Mouse (Mus musculus) hindbrain, embryonic 11.5 days (tissue): ENCODE measurements at regions not wholly inside any gene's neighbourhood (a gene's known extent, or its start where the extent isn't known, plus 50 kb on each side); places are given as distances from the start of the nearest gene placed in this dataset.

Experiments
- ATAC-seq: fragments of 200-750 bp; cut with Nextera tagmentation; 2 replicates; pipeline ENCODE4 v1.8.0; 2017; ENCODE audit warnings: mild to moderate bottlenecking, moderate TSS enrichment, moderate library complexity; ENCODE audit not compliant: low FRiP score
- DNase-seq: peaks from one replicate; pipeline ENCODE4 v3.0.0-alpha.2; 2015; ENCODE audit warnings: low spot score
- H3K27ac ChIP-seq: fragments of 300-500 bp; sonication (generic); 2 replicates; pipeline ENCODE4 v1.5.1; 2014; ENCODE audit warnings: mild to moderate bottlenecking, low read depth, low read length
- H3K27me3 ChIP-seq: fragments of 300-500 bp; sonication (generic); 2 replicates; pipeline ENCODE4 v1.6.1; 2014; ENCODE audit warnings: mild to moderate bottlenecking, low read length, moderate library complexity, mixed read lengths; ENCODE audit not compliant: control insufficient read depth, insufficient read depth
- H3K36me3 ChIP-seq: fragments of 300-500 bp; sonication (generic); 2 replicates; pipeline ENCODE4 v1.6.1; 2014; ENCODE audit warnings: mild to moderate bottlenecking, low read length, moderate library complexity, mixed read lengths; ENCODE audit not compliant: control insufficient read depth, insufficient read depth
- H3K4me1 ChIP-seq: fragments of 300-500 bp; sonication (generic); replicated peaks from 2 replicates; pipeline ENCODE4 v1.6.1; 2014; ENCODE audit warnings: low read length, mixed read lengths; ENCODE audit not compliant: control insufficient read depth, insufficient read depth
- H3K4me2 ChIP-seq: fragments of 300-500 bp; sonication (generic); replicated peaks from 2 replicates; pipeline ENCODE4 v1.6.1; 2014; ENCODE audit warnings: mild to moderate bottlenecking, low read depth, low read length
- H3K4me3 ChIP-seq: fragments of 300-500 bp; sonication (generic); 2 replicates; pipeline ENCODE4 v1.5.1; 2014; ENCODE audit warnings: low read depth, low read length
- H3K9ac ChIP-seq: fragments of 300-500 bp; sonication (generic); 2 replicates; pipeline ENCODE4 v1.6.1; 2014; ENCODE audit warnings: low read depth, low read length
- H3K9me3 ChIP-seq: fragments of 300-500 bp; sonication (generic); 2 replicates; pipeline ENCODE4 v1.6.1; 2016; ENCODE audit warnings: low read length; ENCODE audit not compliant: control insufficient read depth
- WGBS: fragments of 180-500 bp; shearing (Covaris S2); extraction: QIAGEN DNeasy Blood & Tissue Kit; methylation state at CpG from one replicate; pipeline ENCODE4 v1.1.7; 2014; 5-methylcytosine and 5-hydroxymethylcytosine counted together

DNA sequence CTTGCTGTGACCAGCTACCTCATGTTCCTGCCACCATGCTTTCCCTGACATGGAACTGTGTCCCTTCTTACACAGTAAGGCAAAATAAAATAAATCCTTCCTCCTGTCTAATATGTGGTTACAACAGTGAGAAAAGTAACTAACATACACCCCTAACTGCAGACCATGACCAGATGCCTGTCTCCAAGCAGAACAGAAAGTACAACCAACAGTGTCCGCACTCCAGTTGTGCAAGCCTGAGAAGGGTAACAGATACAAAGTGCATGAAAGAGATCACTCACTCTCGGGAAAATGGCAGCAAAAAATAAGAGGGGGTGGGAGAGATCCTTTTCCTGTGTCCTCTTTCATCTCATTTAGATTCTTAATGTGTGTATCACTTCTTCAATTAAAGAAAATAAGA, 71.7 kb upstream of the Cul1 start:
- Histone ChIP-seq H3K27ac (no peak overlapping the region), H3K36me3 (no peaks in the 10 kb centered on the region), H3K9me3 (no peaks in the 10 kb centered on the region), H3K9ac (no peak overlapping the region), H3K4me3 (no peak overlapping the region), H3K27me3 (no peaks in the 10 kb centered on the region), H3K4me1 (no peaks in the 10 kb centered on the region), H3K4me2 (no peak overlapping the region)
- DNase-seq (no peak), ATAC-seq (no peak)
- WGBS: 75% methylated on average over 2 of the region's 2 CpGs

DNA sequence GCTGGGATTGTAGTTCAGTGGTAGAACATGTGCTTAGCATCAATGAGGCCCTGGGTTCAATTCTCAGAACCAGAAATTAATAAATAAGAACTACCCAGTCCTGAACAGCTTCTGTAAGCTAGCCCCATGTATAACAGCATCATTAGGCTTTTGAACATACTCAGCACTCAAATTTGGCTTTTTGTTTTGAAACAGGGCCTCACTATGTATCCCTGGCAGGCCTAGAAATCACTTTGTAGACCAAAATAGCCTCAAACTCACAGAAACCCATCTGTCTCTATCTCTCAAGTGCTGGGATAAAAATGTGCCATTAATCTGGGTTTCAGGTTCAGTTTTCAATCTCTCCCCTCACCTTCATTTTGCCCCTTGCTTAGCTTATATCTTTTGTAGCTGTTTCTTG, 66.6 kb upstream of the Cul1 start:
- H3K4me3 ChIP-seq: no peak overlapping the region
- H3K27ac ChIP-seq: no peak overlapping the region
- DNase-seq (no peak), ATAC-seq (no peak)
- H3K9ac ChIP-seq: no peak overlapping the region
- H3K36me3 ChIP-seq: no peaks in the 10 kb centered on the region
- no peaks in the 10 kb centered on the region for H3K4me1 ChIP-seq
- no peaks in the 10 kb centered on the region for H3K27me3 ChIP-seq
- H3K9me3 ChIP-seq: no peaks in the 10 kb centered on the region
- H3K4me2 ChIP-seq: no peak overlapping the region

DNA sequence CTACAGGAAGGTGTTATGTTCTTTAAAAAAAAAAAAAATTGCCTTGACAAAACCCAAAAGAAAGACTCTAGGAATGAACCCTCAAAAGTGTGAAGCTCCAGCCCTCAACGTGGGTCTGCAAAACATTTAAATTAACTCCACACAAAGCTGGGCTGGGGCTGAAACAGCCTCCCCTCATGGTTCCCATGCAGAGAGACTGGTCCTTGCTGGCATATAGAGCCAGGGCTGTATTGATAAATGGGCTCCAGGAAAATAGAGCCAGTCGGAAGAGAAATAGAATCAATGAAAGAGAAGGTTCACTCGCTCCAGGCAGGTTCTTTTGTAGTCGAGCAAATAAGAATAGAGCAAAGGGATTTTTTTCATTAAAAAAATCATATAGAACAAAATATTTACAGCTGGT, 63.3 kb upstream of the Cul1 start:
- H3K9ac ChIP-seq: no peak overlapping the region
- H3K27me3 ChIP-seq: no peaks in the 10 kb centered on the region
- H3K9me3 ChIP-seq: no peaks in the 10 kb centered on the region
- H3K4me2 ChIP-seq: no peak overlapping the region
- no peak overlapping the region for H3K4me3 ChIP-seq
- ATAC-seq (no peak), DNase-seq (no peak)
- H3K4me1 ChIP-seq: no peaks in the 10 kb centered on the region
- no peak overlapping the region for H3K27ac ChIP-seq
- 46% methylated on average over 4 of the region's 4 CpGs for WGBS
- no peaks in the 10 kb centered on the region for H3K36me3 ChIP-seq

DNA sequence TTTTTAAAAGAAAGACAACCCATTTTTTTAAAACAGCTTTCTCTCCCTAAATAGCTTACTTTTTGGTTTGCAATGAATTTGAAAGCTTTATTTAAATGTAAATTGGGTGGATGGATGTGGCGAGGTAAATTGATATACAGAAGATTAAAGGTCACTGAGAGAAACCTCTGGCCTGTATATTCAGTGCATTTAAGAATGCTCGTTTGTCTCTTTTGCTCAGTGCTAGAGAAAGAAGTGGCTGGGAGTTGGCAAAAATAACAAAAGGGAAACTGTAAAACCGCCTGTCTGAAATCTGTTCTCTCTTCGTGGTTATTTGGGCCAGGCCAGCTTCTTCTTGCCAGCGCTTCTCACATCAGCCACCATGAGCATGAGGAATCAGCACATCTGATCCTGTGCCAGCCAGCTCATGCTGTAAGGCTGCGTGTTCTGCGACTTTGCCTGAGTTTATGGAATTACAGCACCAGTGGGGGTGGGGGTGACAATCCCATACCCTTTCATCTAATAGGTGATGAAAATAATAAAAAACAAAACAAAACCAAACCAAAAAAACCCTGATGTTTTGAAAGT, 62.7 kb upstream of the Cul1 start:
- no peak overlapping the region for H3K4me2 ChIP-seq
- 0 out of 2 replicates have a peak overlapping the region, but pooled peaks have one; percentile 24 for H3K27ac ChIP-seq
- no peaks in the 10 kb centered on the region for H3K4me1 ChIP-seq
- 0 out of 2 replicates have a peak overlapping the region, but pooled peaks have one; percentile 11 for H3K9ac ChIP-seq
- no peaks in the 10 kb centered on the region for H3K27me3 ChIP-seq
- H3K9me3 ChIP-seq: no peaks in the 10 kb centered on the region
- ATAC-seq: peak; percentile 61; the same call in 1 of the 2 replicates
- peak; percentile 14 for DNase-seq
- no peak overlapping the region for H3K4me3 ChIP-seq
- no peaks in the 10 kb centered on the region for H3K36me3 ChIP-seq
- WGBS: 44% methylated on average over 7 of the region's 7 CpGs

DNA sequence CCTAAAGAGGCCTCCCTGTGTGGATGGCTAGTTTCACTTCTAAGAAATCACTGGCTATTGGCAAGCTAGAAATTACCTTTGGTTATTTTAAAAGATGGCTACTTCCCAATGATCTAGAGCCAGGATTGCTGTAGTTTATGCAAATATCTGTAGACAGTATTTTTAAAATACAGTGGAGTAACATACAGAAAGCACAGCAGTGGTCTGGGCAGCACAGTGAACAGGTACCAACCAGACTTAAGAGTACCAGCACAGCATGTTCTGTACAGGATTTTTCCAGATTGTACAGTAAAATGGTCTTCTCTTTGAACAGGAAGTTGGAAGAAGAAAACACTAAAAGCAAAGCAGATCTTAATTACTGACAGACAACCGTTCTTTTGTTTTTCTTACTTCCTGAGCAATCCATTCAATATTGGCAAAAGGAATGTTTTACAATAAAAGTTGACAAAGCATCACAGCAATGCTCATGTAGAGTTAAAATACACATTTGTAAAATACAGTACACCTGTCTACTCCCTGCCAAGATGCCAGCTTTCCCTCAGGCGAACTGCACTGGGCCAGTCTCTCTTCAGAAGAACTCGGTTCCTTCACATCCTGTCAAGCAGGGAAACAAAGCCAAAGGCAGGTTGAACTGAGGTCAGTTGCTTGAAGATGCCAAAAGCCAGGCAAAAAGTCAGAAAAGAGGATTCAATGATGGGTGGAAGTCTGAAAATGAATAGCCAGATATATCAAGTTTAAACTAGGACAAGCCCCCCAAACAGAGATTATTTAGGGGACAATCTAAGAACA, 62.0 kb upstream of the Cul1 start:
- H3K4me1 ChIP-seq: no peaks in the 10 kb centered on the region
- H3K4me2 ChIP-seq: no peak overlapping the region
- DNase-seq: no peak
- 0 out of 2 replicates have a peak overlapping the region, but pooled peaks have one; percentile 24 for H3K27ac ChIP-seq
- H3K36me3 ChIP-seq: no peaks in the 10 kb centered on the region
- no peaks in the 10 kb centered on the region for H3K27me3 ChIP-seq
- H3K9me3 ChIP-seq: no peaks in the 10 kb centered on the region
- 59% methylated on average over 3 of the region's 3 CpGs for WGBS
- no peak overlapping the region for H3K9ac ChIP-seq
- ATAC-seq: no peak
- no peak overlapping the region for H3K4me3 ChIP-seq

DNA sequence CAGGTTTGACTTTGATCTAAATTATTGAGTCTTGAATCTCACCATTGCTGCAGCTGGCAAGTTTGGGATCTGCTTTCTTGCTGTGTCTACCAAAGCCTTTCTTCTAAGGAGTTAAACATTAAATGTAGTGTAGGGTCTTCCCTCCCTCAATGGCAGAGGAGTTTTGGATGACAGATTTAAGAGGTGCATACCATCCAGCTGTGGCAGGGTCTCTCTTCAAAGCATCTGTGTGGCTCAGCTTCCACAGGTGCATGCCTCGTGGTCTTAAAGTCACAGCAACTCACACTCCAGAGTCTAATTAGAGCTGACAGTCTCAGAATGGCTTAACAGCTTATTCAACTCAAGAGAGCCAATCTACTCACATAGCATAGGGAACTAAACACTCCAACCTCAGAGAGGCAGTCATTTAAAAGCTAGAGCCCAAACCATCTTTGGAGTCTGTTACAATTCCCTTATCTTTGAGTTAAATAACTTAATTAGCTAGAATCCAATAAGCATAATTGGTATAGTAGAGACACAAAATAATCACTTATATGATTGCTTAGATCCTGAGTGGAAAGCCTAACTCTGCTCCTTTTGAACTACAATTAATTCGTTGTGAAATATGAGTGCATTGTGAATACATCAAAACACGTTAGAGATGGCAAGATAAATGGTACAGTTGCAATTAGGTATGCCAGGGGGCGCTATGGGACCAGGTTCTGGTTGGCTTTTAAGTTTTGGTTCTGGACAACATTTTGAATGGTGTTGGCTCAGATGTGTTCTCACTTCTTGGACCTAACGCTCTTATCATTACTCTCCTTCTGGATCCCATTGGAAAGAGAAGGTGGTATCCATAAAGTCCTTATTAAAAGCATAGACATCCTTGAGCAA, 57.5 kb upstream of the Cul1 start:
- H3K9me3 ChIP-seq: no peaks in the 10 kb centered on the region
- H3K9ac ChIP-seq: no peak overlapping the region
- H3K36me3 ChIP-seq: no peaks in the 10 kb centered on the region
- ATAC-seq: no peak
- H3K4me3 ChIP-seq: no peak overlapping the region
- DNase-seq: peak; percentile 27
- WGBS: 54% methylated on average over 5 of the region's 5 CpGs
- H3K27ac ChIP-seq: no peak overlapping the region
- no peaks in the 10 kb centered on the region for H3K27me3 ChIP-seq
- H3K4me2 ChIP-seq: no peak overlapping the region
- no peaks in the 10 kb centered on the region for H3K4me1 ChIP-seq
